Mouse (Mus musculus) G1E (cell line): ENCODE data around the gene Atp5b.

ENCODE experiments used
- CTCF ChIP-seq: IDR thresholded peaks from 2 replicates; pipeline ENCODE4 v1.5.1; 2012; ENCODE audit warnings: low read depth, low read length, inconsistent platforms, mixed read lengths
- TAL1 ChIP-seq: conservative IDR thresholded peaks from 2 replicates; pipeline ENCODE4 v1.6.1; 2012; ENCODE audit warnings: low read depth, low read length, inconsistent platforms, mixed read lengths

- no peak for TF ChIP-seq CTCF
- TF ChIP-seq TAL1: no peak
These were observed 50.7 kb downstream of the Atp5b start for GRCm38 (mm10) chr10:128133650-128134332.
